Mouse (Mus musculus) erythroblast, embryonic 14.5 days (primary cell): ENCODE data around the gene Bcl10.
"Not testable (repeated sequence)": the region's sequence is repeated elsewhere in the genome, so short reads cannot be mapped to it uniquely, and the experiment has no call there.

Source experiments
- GATA1 ChIP-seq: IDR thresholded peaks from 2 replicates; pipeline ENCODE4 v1.6.1; 2012; ENCODE audit warnings: low read length, inconsistent platforms, mixed read lengths
- TAL1 ChIP-seq: IDR thresholded peaks from 3 replicates; pipeline ENCODE4 v1.6.1; 2012; ENCODE audit warnings: low read length, inconsistent platforms, mixed read lengths

GRCm38 (mm10) chr3:145965583-145965982 lies 43.0 kb downstream of the Bcl10 start:
- not testable (repeated sequence) for TF ChIP-seq GATA1, TAL1
